Mouse (Mus musculus) lung, embryonic 15.5 days (tissue): ENCODE data around the gene Cpt2. TPM values are rescaled to one million over a fixed set of nuclear protein-coding genes. Genes with fewer than 3 reads are reported as not detected.

Source experiments
- ATAC-seq: fragments of 200-750 bp; cut with Nextera tagmentation; 2 replicates; pipeline ENCODE4 v1.8.0; 2017; ENCODE audit warnings: moderate number of reproducible peaks, borderline replicate concordance; ENCODE audit not compliant: low FRiP score, low TSS enrichment; ENCODE audit errors: extremely low read depth
- H3K27ac ChIP-seq: fragments of 300-500 bp; sonication (generic); 2 replicates; pipeline ENCODE4 v1.5.1; 2015; ENCODE audit warnings: moderate library complexity, mild to moderate bottlenecking, inconsistent platforms
- H3K27me3 ChIP-seq: fragments of 300-500 bp; sonication (generic); 2 replicates; pipeline ENCODE4 v1.6.1; 2015; ENCODE audit warnings: inconsistent platforms
- H3K36me3 ChIP-seq: fragments of 300-500 bp; sonication (generic); 2 replicates; pipeline ENCODE4 v1.6.1; 2015; ENCODE audit warnings: inconsistent platforms
- H3K4me1 ChIP-seq: fragments of 300-500 bp; sonication (generic); 2 replicates; pipeline ENCODE4 v1.6.1; 2015; ENCODE audit warnings: inconsistent platforms
- H3K4me2 ChIP-seq: fragments of 300-500 bp; sonication (generic); 2 replicates; pipeline ENCODE4 v1.6.1; 2015; ENCODE audit warnings: inconsistent platforms, mild to moderate bottlenecking, moderate library complexity
- H3K4me3 ChIP-seq: fragments of 300-500 bp; sonication (generic); 2 replicates; pipeline ENCODE4 v1.5.1; 2015; ENCODE audit warnings: mild to moderate bottlenecking, inconsistent platforms
- H3K9ac ChIP-seq: fragments of 300-500 bp; sonication (generic); 2 replicates; pipeline ENCODE4 v1.6.1; 2015; ENCODE audit warnings: inconsistent platforms
- H3K9me3 ChIP-seq: fragments of 300-500 bp; sonication (generic); 2 replicates; pipeline ENCODE4 v1.6.1; 2016; ENCODE audit warnings: inconsistent platforms
- WGBS: fragments of 180-500 bp; shearing (Covaris S2); methylation state at CpG from one replicate; pipeline ENCODE4 v1.1.7; 2015; 5-methylcytosine and 5-hydroxymethylcytosine counted together
- polyA plus RNA-seq: library from polyadenylated mRNA; unstranded; fragments of >200 nt; fragmentation: Nextera tagmentation; extraction: Ambion mirVana; gene quantifications from 2 replicates; pipeline ENCODE4 v1.2.1, GENCODE M21; 2015

Gene Cpt2
- polyA plus RNA-seq, 1 experiment from 2014 or later, result 43.8 TPM

DNA sequence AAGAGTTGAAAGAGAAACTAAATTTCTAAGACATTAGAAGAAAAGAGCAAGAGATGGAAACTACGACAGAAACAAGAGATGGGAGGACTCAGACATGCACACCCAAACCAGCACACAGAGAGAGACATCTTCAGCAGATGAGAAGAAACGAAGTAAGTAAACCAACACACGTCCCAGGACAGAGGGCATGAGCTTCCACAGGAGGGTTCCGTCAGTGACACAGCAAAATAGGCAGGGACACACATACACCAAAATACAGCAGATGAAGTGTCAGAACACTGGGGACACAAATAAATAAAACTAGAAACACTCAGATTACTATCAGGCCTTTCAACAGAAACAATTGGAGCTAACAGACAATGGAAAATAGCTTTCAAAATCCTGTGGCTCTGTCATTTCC, 13.4 kb downstream of the Cpt2 start:
- H3K4me1 ChIP-seq, result no peaks in the 10 kb centered on the region
- no peak overlapping the region for H3K4me3 ChIP-seq
- H3K36me3 ChIP-seq, result peaks cover 65% of the 10 kb centered on the region
- no peak overlapping the region; the same call in 1 of the 2 replicates for H3K27ac ChIP-seq
- H3K9me3 ChIP-seq, result no peaks in the 10 kb centered on the region
- no peak overlapping the region for H3K4me2 ChIP-seq
- WGBS, result 68% methylated on average over 4 of the region's 4 CpGs
- H3K27me3 ChIP-seq, result no peaks in the 10 kb centered on the region
- ATAC-seq, result no peak
- H3K9ac ChIP-seq, result no peak overlapping the region

- H3K9ac ChIP-seq, result no peak overlapping the region
- WGBS, result 90% methylated on average over 9 of the region's 9 CpGs
Observed at GRCm38 (mm10) chr4:107906561-107906960, 16.8 kb downstream of the Cpt2 start.

GRCm38 (mm10) chr4:107904252-107904651, 19.2 kb downstream of the Cpt2 start:
- Histone ChIP-seq H3K9ac (no peak overlapping the region), H3K4me3 (no peak overlapping the region), H3K9me3 (no peaks in the 10 kb centered on the region), H3K4me2 (no peak overlapping the region), H3K27me3 (no peaks in the 10 kb centered on the region), H3K4me1 (no peaks in the 10 kb centered on the region), H3K36me3 (peaks cover 48% of the 10 kb centered on the region), H3K27ac (no peak overlapping the region)
- 87% methylated on average over 10 of the region's 10 CpGs for WGBS
- ATAC-seq, result no peak

More at GRCm38 (mm10) chr4:107906561-107906960, 16.8 kb downstream of the Cpt2 start:
- Histone ChIP-seq H3K4me1 (no peaks in the 10 kb centered on the region), H3K4me2 (no peak overlapping the region), H3K9me3 (no peaks in the 10 kb centered on the region), H3K4me3 (no peak overlapping the region), H3K36me3 (peaks cover 55% of the 10 kb centered on the region), H3K27ac (no peak overlapping the region), H3K27me3 (no peaks in the 10 kb centered on the region)
- no peak for ATAC-seq

DNA sequence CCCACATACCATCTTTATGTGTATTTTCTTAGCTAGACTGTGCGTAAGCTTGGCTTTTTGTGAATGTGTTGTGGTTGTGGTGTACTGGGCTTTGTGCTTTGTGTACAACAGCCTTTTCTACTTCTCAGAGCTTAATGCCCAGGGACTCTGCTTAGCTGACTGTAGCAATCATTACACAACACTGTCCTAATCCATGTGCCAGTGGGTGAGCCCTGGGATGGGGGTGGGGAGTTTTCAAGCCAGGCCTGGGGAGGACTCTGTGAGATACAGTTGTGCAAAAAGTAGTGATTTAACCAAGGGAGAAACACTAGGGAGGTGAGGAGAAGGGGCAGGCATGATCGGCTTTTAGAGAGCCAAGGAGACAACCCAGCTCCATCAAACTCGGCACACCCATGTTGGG, 23.2 kb downstream of the Cpt2 start:
- no peaks in the 10 kb centered on the region for H3K4me1 ChIP-seq
- no peaks in the 10 kb centered on the region for H3K27me3 ChIP-seq
- H3K36me3 ChIP-seq, result peaks cover 51% of the 10 kb centered on the region
- no peak overlapping the region for H3K4me3 ChIP-seq
- no peak overlapping the region for H3K27ac ChIP-seq
- H3K4me2 ChIP-seq, result no peak overlapping the region
- 0 out of 2 replicates have a peak, but pooled peaks have one; percentile 27 for ATAC-seq
- no peaks in the 10 kb centered on the region for H3K9me3 ChIP-seq
- 89% methylated on average over 3 of the region's 3 CpGs for WGBS
- H3K9ac ChIP-seq, result no peak overlapping the region

- no peak for ATAC-seq
- WGBS, result 75% methylated on average over 5 of the region's 5 CpGs
- Histone ChIP-seq H3K9me3 (no peaks in the 10 kb centered on the region), H3K4me2 (no peak overlapping the region), H3K36me3 (peaks cover 50% of the 10 kb centered on the region), H3K4me1 (no peaks in the 10 kb centered on the region), H3K4me3 (no peak overlapping the region), H3K27me3 (no peaks in the 10 kb centered on the region), H3K9ac (no peak overlapping the region), H3K27ac (no peak overlapping the region)
Observed at GRCm38 (mm10) chr4:107899211-107899927, 24.0 kb downstream of the Cpt2 start.

GRCm38 (mm10) chr4:107892663-107893062, 30.7 kb downstream of the Cpt2 start:
- 83% methylated on average over 2 of the region's 2 CpGs for WGBS
- no peaks in the 10 kb centered on the region for H3K9me3 ChIP-seq
- no peak for ATAC-seq
- no peak overlapping the region for H3K4me2 ChIP-seq
- H3K27ac ChIP-seq, result no peak overlapping the region
- peaks cover 12% of the 10 kb centered on the region for H3K4me1 ChIP-seq
- no peak overlapping the region for H3K9ac ChIP-seq
- H3K4me3 ChIP-seq, result no peak overlapping the region
- no peaks in the 10 kb centered on the region for H3K27me3 ChIP-seq
- peaks cover 46% of the 10 kb centered on the region for H3K36me3 ChIP-seq

- Histone ChIP-seq H3K9ac (peak within 1 kb of the TSS; percentile 70), H3K36me3 (peaks cover 45% of the 10 kb centered on the region), H3K27me3 (no peaks in the 10 kb centered on the region), H3K4me3 (peak within 1 kb of the TSS; percentile 64), H3K4me2 (peak within 1 kb of the TSS; percentile 90), H3K9me3 (no peaks in the 10 kb centered on the region), H3K27ac (peak within 1 kb of the TSS; percentile 96), H3K4me1 (peaks cover 12% of the 10 kb centered on the region)
- WGBS, result under 1% methylated on average over 48 of the region's 48 CpGs
- peak; percentile 96 for ATAC-seq
Observed at GRCm38 (mm10) chr4:107889731-107890432, 33.5 kb downstream of the Cpt2 start, which contains the start of gene 0610037L13Rik. 0610037L13Rik (plus strand) TSS chr4:107889813.

- H3K9me3 ChIP-seq, result no peaks in the 10 kb centered on the region
- H3K4me2 ChIP-seq, result peak overlapping the region; percentile 90
- peak overlapping the region; percentile 96 for H3K27ac ChIP-seq
- under 1% methylated on average over 12 of the region's 12 CpGs for WGBS
- peaks cover 12% of the 10 kb centered on the region for H3K4me1 ChIP-seq
- peak; percentile 32 for ATAC-seq
- peak overlapping the region; percentile 70 for H3K9ac ChIP-seq
- H3K27me3 ChIP-seq, result no peaks in the 10 kb centered on the region
- H3K4me3 ChIP-seq, result peak overlapping the region; percentile 64
- H3K36me3 ChIP-seq, result peaks cover 45% of the 10 kb centered on the region
Observed at GRCm38 (mm10) chr4:107889385-107889730, 34.1 kb downstream of the Cpt2 start.

DNA sequence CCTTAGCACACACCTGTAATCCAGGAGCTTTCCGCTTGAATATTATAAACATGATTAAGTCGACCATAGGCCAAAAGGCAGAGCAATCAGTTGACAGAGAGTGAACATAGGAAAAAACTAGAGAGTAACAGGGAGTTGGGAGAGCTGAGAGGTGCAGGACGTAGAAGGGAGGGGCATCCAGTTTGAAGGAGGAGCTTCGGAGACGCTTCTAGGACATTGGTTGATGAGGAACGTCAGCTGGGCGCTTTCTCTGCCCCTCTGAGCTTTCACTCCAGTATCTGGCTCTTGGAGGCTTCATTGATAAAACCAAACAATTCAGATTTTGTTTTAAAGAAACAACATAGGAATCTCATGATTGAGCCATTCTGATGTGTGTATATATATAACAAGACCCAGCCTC, 37.0 kb downstream of the Cpt2 start:
- 72% methylated on average over 7 of the region's 7 CpGs for WGBS
- Histone ChIP-seq H3K36me3 (peaks cover 60% of the 10 kb centered on the region), H3K27ac (no peak overlapping the region), H3K27me3 (no peaks in the 10 kb centered on the region), H3K4me2 (no peak overlapping the region), H3K9me3 (no peaks in the 10 kb centered on the region), H3K9ac (no peak overlapping the region), H3K4me3 (no peak overlapping the region), H3K4me1 (peaks cover 12% of the 10 kb centered on the region)
- no peak for ATAC-seq

DNA sequence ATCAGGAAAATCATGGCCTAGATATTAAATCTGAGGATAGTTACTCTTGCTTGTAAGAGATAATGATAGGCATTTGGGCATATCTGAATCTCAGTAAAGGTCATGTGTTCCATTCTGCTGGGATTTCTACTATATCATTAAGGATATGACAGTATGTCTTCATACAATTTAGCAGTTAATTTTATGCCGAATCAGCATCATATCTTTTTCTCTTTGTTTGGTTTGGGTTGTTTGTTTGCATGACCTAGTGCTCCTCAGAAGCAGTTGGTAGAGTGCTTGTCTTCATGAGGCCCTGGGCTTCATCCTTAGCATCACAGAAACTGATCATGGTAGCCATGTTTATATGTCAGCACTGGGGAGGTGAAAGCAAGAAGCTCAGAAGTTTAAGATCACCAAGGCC, 41.8 kb downstream of the Cpt2 start:
- no peak overlapping the region for H3K9ac ChIP-seq
- peaks cover 12% of the 10 kb centered on the region for H3K4me1 ChIP-seq
- H3K36me3 ChIP-seq, result peaks cover 54% of the 10 kb centered on the region
- ATAC-seq, result no peak
- 91% methylated on average over 1 of the region's 1 CpGs for WGBS
- no peaks in the 10 kb centered on the region for H3K27me3 ChIP-seq
- H3K9me3 ChIP-seq, result no peaks in the 10 kb centered on the region
- no peak overlapping the region for H3K4me3 ChIP-seq
- no peak overlapping the region for H3K27ac ChIP-seq
- H3K4me2 ChIP-seq, result no peak overlapping the region

GRCm38 (mm10) chr4:107879254-107880050, 44.0 kb downstream of the Cpt2 start, which contains the start of gene Magoh:
Magoh (plus strand) TSS chr4:107879755.
- no peaks in the 10 kb centered on the region for H3K9me3 ChIP-seq
- peak within 1 kb of the TSS; percentile 88 for H3K4me3 ChIP-seq
- peak; percentile 95 for ATAC-seq
- WGBS, result 2% methylated on average over 48 of the region's 48 CpGs
- peak within 1 kb of the TSS; percentile 42; the same call in 1 of the 2 replicates for H3K27ac ChIP-seq
- H3K27me3 ChIP-seq, result no peaks in the 10 kb centered on the region
- peaks cover 12% of the 10 kb centered on the region for H3K4me1 ChIP-seq
- peak within 1 kb of the TSS; percentile 92 for H3K9ac ChIP-seq
- H3K36me3 ChIP-seq, result peaks cover 33% of the 10 kb centered on the region
- H3K4me2 ChIP-seq, result peak within 1 kb of the TSS; percentile 69
